Mouse (Mus musculus) megakaryocyte-erythroid progenitor cell, adult 5-6 weeks (primary cell): ENCODE measurements around the gene Prss35. TPM values are rescaled to one million over a fixed set of nuclear protein-coding genes. Genes with fewer than 3 reads are reported as not detected.

ENCODE experiments used
- ATAC-seq: replicated peaks from 2 replicates; pipeline ENCODE4 v1.8.0; 2016; ENCODE audit warnings: mild to moderate bottlenecking, inconsistent platforms; ENCODE audit not compliant: severe bottlenecking, poor library complexity, low FRiP score, low TSS enrichment
- total RNA-seq, 2 experiments: library from RNA; stranded (forward) in 1 of 2; stranded (reverse) in 1 of 2; fragments of 200-1000, 215-1000 nt in 1 of 2; fragments of >200 nt in 1 of 2; fragmentation: Nextera tagmentation in 1 of 2; gene quantifications; 2 replicates each; pipeline ENCODE4 v1.2.3; 2014 to 2017

The Prss35 gene
- total RNA-seq, 2 experiments from 2014 or later = not detected

DNA sequence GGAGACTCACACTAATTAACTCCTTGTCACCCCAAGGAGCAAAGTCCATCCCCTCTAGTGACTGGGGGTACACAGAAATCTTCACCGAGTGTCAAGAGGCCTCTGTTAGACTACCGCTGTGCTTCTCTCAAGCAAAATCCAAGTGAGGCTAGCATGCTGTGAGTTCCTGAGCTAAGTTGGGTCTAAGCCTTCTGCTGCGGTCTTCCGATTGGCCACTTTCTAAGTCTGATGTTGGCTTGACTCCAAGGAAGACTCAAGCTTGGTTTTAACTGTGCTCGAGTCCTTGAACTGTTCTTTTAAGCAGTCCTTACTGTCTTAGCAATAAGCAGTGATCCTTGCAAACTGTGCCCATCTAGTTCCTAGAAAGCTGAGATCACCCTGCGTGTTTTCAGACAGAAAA lies 45.7 kb downstream of the Prss35 start:
- no peak for ATAC-seq

DNA sequence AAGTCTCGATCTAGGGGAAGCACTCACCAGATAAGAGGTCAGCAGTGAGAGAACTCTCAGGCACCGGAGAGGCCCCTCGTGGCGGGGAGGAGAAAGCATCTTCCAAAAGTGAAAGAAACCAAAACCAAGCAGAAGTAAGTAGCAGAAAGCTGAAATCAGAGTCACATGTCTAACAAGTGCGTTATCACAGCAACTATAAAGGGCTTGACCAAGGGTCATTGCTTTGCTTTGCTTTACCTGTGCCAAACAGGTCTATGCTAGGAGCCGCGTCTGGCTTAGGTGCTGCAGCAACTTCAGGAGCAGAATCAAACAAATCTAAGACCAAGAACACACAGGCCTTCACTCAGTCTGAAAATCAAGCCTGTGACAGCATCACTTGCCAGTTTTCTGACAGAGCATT lies 48.5 kb downstream of the Prss35 start:
- no peak for ATAC-seq

DNA sequence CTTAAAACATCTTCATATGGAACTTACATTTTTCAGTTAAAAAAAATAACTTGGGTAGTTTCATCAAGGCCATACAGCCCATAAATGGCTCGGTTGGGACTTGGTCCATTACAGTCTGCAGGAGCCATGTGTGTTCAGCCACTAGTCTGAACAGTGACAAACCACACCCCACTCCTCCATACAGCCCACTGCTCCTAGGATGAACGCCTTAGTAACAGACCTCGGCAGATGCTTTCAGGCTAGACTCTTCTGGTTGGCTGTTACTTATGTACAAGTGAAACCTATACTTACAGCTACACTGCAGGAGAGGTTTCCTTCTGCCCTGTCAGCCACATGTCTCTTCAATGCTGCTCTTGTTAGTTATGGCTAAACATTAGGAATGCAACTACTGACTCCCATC lies 51.8 kb downstream of the Prss35 start:
- no peak for ATAC-seq

DNA sequence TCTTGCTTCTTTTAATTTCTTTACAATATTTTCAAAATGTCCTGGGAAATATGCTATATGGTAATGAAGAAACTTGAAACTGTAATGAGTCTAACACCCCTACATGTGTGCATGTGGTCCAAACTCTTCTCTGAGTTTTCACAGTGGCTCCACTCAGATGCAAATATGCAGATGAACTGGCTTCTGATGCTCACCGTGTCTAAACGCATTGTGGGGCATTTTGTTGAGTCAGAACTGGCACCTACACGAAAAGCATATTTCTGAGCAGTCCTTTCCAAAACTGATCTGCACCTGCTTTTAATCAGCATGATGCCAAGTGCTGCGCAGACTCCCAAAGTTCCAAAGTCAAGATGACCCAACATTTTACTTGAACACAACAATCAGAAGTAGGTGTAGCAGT lies 54.1 kb downstream of the Prss35 start:
- no peak for ATAC-seq

DNA sequence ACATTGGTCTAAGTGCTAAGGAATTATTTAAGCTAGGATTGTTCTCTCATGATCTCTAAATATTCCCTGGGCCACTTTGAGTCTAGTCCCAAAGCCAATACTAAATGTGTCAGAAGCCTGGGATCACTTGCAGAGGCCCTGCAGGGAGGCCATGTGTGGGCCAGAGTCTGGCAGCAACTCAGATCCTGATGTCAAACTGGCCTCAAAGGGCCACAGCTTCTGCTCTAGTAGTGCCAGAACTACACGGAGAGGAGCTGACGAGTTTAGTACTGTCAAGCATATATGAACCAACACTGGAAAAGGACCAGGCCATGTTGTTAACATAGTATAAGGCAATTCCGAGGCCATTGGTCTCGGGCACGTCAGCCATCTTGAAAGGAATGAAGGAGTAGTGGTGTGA lies 54.7 kb downstream of the Prss35 start:
- ATAC-seq = no peak

DNA sequence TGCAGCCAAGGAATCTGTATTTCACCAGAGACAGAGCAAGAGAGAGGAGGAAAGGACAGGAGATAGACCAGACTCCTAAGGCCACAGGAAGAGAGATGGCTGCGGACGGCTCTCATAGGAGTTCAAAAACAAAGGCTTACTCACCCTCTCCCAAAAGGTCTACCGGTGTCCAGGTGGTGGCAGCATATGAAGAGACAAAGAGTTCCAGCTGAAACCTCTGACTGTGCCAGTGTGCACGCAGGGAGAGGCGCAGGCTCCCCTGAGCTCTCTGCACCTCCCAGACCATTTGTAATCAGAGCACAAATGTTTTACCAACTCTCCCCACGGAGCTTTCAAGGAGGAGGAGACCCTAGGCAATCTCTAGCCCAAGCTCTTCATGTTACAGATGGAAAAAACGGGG lies 55.2 kb downstream of the Prss35 start:
- no peak for ATAC-seq

DNA sequence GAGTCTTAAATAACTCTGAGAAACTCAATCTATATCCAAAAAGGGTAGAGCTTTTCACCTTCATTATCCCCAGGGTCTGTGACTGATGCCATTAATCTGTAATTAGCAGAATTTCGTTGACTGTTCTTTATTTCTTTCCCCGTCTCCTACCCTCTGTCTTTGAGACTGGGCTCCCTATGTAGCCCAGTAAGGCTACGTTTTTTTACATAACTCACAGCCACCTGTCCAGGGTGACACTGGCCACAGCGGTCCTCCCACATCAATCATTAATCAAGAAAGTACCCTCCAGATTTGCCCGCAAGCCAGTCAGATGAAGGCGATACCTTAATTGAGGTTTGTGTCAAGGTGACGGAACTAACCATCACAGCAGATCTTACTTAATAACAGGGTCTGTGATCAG lies 55.6 kb downstream of the Prss35 start:
- no peak for ATAC-seq

DNA sequence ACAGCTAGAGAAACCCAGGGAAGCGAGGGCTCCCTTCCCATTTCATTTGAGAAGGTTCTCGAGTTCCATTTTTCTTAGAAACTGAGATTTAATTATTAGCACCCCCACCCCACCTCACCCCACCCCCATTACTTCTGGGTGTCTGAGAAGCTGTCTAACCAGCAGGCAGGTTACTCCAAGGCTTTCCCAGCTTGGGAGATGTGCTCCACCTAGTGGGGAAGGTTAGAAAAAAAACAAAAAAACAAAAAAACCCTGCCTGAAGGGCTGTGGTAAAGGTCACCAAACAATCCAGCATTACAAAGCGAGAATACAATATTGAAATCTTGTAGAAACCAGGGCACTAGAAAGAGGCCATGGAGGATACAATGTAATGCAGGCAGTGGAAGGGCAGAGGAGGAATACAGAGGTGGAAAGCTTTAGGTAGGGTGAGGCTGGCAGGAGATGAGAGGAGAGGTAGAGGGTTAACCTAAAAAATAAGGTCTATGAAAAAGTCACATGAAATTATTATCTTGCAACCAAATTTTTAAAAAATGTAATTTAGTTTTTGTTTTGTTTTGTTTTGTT lies 57.2 kb downstream of the Prss35 start:
- ATAC-seq = 0 out of 2 replicates have a peak, but pooled peaks have one; percentile 68

Other genes starting within 250 kb of the Prss35 start
- gene Pgm3, start 171.8 kb upstream of the Prss35 start, total RNA-seq (2014; fragmentation: Nextera tagmentation) = 4.7 and 11.3 TPM in 2 replicates
- gene Pgm3, start 171.8 kb upstream of the Prss35 start, total RNA-seq (2017) = 7.3 and 14.8 TPM in 2 replicates
- 1.2 TPM in 1 of 2 replicates, not detected in the other for gene Rwdd2a, start 171.7 kb upstream of the Prss35 start, total RNA-seq (2014; fragmentation: Nextera tagmentation)
- 1.1 TPM in 1 of 2 replicates, not detected in the other for gene Rwdd2a, start 171.7 kb upstream of the Prss35 start, total RNA-seq (2017)
- 0.17 TPM in 1 of 2 replicates, not detected in the other for gene Me1, start 47.7 kb upstream of the Prss35 start, total RNA-seq (2014; fragmentation: Nextera tagmentation)
- gene Me1, start 47.7 kb upstream of the Prss35 start, total RNA-seq (2017) = not detected in 2 replicates
- not detected in 2 replicates for gene Snap91, start 137.0 kb downstream of the Prss35 start, total RNA-seq (2014; fragmentation: Nextera tagmentation)
- gene Snap91, start 137.0 kb downstream of the Prss35 start, total RNA-seq (2017) = not detected in 2 replicates